Mouse (Mus musculus): ENCODE results near the gene Cluh. TPM values are rescaled to one million over a fixed set of nuclear protein-coding genes. Genes with fewer than 3 reads are reported as not detected.

Gene Cluh
- polyA plus RNA-seq, 1 experiment from 2014 or later, result 6.3 TPM

- 94% methylated on average over 8 of the region's 8 CpGs for WGBS
- H3K9me3 ChIP-seq (replicated peaks; ENCODE audit: control insufficient read depth, low read length), result no peaks in the 10 kb centered on the region
- no peak for ATAC-seq
Observed at GRCm38 (mm10) chr11:74674713-74675112, 25.4 kb downstream of the Cluh start.

GRCm38 (mm10) chr11:74675156-74675555 is 25.9 kb downstream of the Cluh start:
- Histone ChIP-seq H3K4me2 (ENCODE audit: low read length) (no peak overlapping the region), H3K27me3 (replicated peaks; ENCODE audit: control insufficient read depth, insufficient read depth, low read length) (no peaks in the 10 kb centered on the region), H3K9ac (ENCODE audit: low read length) (no peak overlapping the region), H3K4me1 (ENCODE audit: control insufficient read depth, insufficient read depth, low read length) (no peaks in the 10 kb centered on the region), H3K36me3 (ENCODE audit: control insufficient read depth, insufficient read depth, low read length) (peaks cover 58% of the 10 kb centered on the region), H3K9me3 (replicated peaks; ENCODE audit: control insufficient read depth, low read length) (no peaks in the 10 kb centered on the region), H3K27ac (ENCODE audit: low read depth, low read length) (no peak overlapping the region), H3K4me3 (ENCODE audit: low read depth, low read length) (no peak overlapping the region)
- ATAC-seq, result no peak
- no peak for DNase-seq (ENCODE audit: low spot score)
- WGBS, result 50% methylated on average over 4 of the region's 4 CpGs

More at GRCm38 (mm10) chr11:74674713-74675112, 25.4 kb downstream of the Cluh start:
- H3K9ac ChIP-seq (ENCODE audit: low read length), result no peak overlapping the region
- no peak overlapping the region for H3K4me2 ChIP-seq (ENCODE audit: low read length)
- no peak overlapping the region for H3K27ac ChIP-seq (ENCODE audit: low read depth, low read length)
- no peak overlapping the region for H3K4me3 ChIP-seq (ENCODE audit: low read depth, low read length)
- no peak for DNase-seq (ENCODE audit: low spot score)
- H3K4me1 ChIP-seq (ENCODE audit: control insufficient read depth, insufficient read depth, low read length), result no peaks in the 10 kb centered on the region
- peaks cover 54% of the 10 kb centered on the region for H3K36me3 ChIP-seq (ENCODE audit: control insufficient read depth, insufficient read depth, low read length)
- no peaks in the 10 kb centered on the region for H3K27me3 ChIP-seq (replicated peaks; ENCODE audit: control insufficient read depth, insufficient read depth, low read length)

GRCm38 (mm10) chr11:74692151-74692550 is 42.9 kb downstream of the Cluh start:
- DNase-seq (ENCODE audit: low spot score) (no peak), ATAC-seq (no peak)
- 84% methylated on average over 1 of the region's 1 CpGs for WGBS
- no peak overlapping the region for H3K9ac ChIP-seq (ENCODE audit: low read length)
- peaks cover 30% of the 10 kb centered on the region for H3K36me3 ChIP-seq (ENCODE audit: control insufficient read depth, insufficient read depth, low read length)
- H3K27me3 ChIP-seq (replicated peaks; ENCODE audit: control insufficient read depth, insufficient read depth, low read length), result no peaks in the 10 kb centered on the region
- H3K4me2 ChIP-seq (ENCODE audit: low read length), result no peak overlapping the region
- no peaks in the 10 kb centered on the region for H3K9me3 ChIP-seq (replicated peaks; ENCODE audit: control insufficient read depth, low read length)
- H3K27ac ChIP-seq (ENCODE audit: low read depth, low read length), result no peak overlapping the region
- H3K4me3 ChIP-seq (ENCODE audit: low read depth, low read length), result no peak overlapping the region
- no peaks in the 10 kb centered on the region for H3K4me1 ChIP-seq (ENCODE audit: control insufficient read depth, insufficient read depth, low read length)

DNA sequence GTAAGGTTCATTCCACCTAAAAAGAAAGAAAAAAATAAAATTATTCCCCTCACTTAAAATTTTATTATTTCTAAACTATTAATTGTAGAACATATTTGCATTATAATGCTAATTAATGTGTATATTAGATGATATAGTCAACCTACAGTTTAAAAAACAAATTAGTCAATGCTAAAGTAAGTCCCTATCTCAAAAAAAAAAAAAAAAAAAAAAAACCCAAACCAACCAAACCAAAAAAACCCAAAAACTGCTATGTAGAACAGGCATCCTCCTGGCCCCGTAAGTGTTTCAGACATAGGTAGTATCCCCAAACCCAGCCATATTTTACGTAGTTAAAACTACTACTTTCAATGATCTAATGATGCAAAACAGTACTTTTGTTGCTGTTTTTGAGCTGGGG is 50.2 kb downstream of the Cluh start:
- no peaks in the 10 kb centered on the region for H3K27me3 ChIP-seq (replicated peaks; ENCODE audit: control insufficient read depth, insufficient read depth, low read length)
- no peak overlapping the region for H3K4me3 ChIP-seq (ENCODE audit: low read depth, low read length)
- WGBS, result 97% methylated on average over 2 of the region's 2 CpGs
- no peak overlapping the region for H3K27ac ChIP-seq (ENCODE audit: low read depth, low read length)
- ATAC-seq, result no peak
- no peak overlapping the region for H3K9ac ChIP-seq (ENCODE audit: low read length)
- no peaks in the 10 kb centered on the region for H3K9me3 ChIP-seq (replicated peaks; ENCODE audit: control insufficient read depth, low read length)
- DNase-seq (ENCODE audit: low spot score), result no peak
- no peak overlapping the region for H3K4me2 ChIP-seq (ENCODE audit: low read length)
- peaks cover 25% of the 10 kb centered on the region for H3K36me3 ChIP-seq (ENCODE audit: control insufficient read depth, insufficient read depth, low read length)
- H3K4me1 ChIP-seq (ENCODE audit: control insufficient read depth, insufficient read depth, low read length), result no peaks in the 10 kb centered on the region

DNA sequence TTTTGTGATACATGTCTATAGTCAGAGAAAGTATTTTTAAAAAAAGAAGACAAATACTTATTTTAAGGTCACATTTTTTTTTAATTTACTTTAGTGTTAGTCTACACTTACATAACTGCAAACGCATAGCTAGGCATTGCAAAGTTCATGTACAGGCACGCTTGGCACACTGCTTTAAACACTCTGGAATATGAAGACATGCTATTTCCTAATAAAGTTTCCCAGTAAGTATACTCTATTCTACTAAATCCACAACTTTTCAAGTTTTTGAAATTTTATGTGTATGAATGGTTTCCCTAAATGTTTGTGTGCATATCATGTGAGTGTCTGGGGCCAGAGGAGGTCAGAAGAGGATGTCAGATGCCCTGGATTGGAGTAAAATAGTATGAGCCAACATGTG is 54.8 kb downstream of the Cluh start:
- WGBS, result 95% methylated on average over 2 of the region's 2 CpGs
- no peaks in the 10 kb centered on the region for H3K27me3 ChIP-seq (replicated peaks; ENCODE audit: control insufficient read depth, insufficient read depth, low read length)
- no peaks in the 10 kb centered on the region for H3K9me3 ChIP-seq (replicated peaks; ENCODE audit: control insufficient read depth, low read length)
- no peaks in the 10 kb centered on the region for H3K4me1 ChIP-seq (ENCODE audit: control insufficient read depth, insufficient read depth, low read length)
- no peak for DNase-seq (ENCODE audit: low spot score)
- H3K27ac ChIP-seq (ENCODE audit: low read depth, low read length), result no peak overlapping the region
- H3K4me3 ChIP-seq (ENCODE audit: low read depth, low read length), result no peak overlapping the region
- H3K9ac ChIP-seq (ENCODE audit: low read length), result no peak overlapping the region
- H3K36me3 ChIP-seq (ENCODE audit: control insufficient read depth, insufficient read depth, low read length), result peaks cover under 1% of the 10 kb centered on the region; the same call in 1 of the 2 replicates
- no peak for ATAC-seq
- H3K4me2 ChIP-seq (ENCODE audit: low read length), result no peak overlapping the region

GRCm38 (mm10) chr11:74708781-74709180 is 59.5 kb downstream of the Cluh start:
- Histone ChIP-seq H3K36me3 (ENCODE audit: control insufficient read depth, insufficient read depth, low read length) (no peaks in the 10 kb centered on the region), H3K9me3 (replicated peaks; ENCODE audit: control insufficient read depth, low read length) (no peaks in the 10 kb centered on the region), H3K4me2 (ENCODE audit: low read length) (no peak overlapping the region), H3K9ac (ENCODE audit: low read length) (no peak overlapping the region), H3K4me3 (ENCODE audit: low read depth, low read length) (no peak overlapping the region), H3K27me3 (replicated peaks; ENCODE audit: control insufficient read depth, insufficient read depth, low read length) (no peaks in the 10 kb centered on the region), H3K4me1 (ENCODE audit: control insufficient read depth, insufficient read depth, low read length) (no peaks in the 10 kb centered on the region), H3K27ac (ENCODE audit: low read depth, low read length) (no peak overlapping the region)
- 94% methylated on average over 1 of the region's 1 CpGs for WGBS
- DNase-seq (ENCODE audit: low spot score) (no peak), ATAC-seq (no peak)

DNA sequence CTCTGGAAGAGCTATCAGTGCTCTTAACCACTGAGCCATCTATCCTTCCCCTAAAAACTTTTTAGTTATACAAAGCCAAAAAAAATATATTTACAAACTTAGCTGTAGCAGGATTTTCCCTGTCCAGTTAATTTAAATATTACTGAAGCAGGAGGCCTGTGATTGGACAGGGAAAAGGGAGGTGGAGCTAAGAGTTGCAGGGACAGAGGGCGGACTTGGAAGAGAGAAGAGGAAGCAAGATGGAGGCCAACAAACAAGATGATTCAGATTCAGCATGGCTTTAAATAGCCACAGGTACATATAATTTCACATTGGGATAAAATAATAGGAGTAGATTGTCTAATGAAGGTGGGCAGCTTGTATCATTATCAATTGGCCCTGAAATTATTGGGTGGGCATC is 61.4 kb downstream of the Cluh start:
- no peak for DNase-seq (ENCODE audit: low spot score)
- Histone ChIP-seq H3K4me1 (ENCODE audit: control insufficient read depth, insufficient read depth, low read length) (no peaks in the 10 kb centered on the region), H3K36me3 (ENCODE audit: control insufficient read depth, insufficient read depth, low read length) (no peaks in the 10 kb centered on the region), H3K4me3 (ENCODE audit: low read depth, low read length) (no peak overlapping the region), H3K9ac (ENCODE audit: low read length) (no peak overlapping the region), H3K27me3 (replicated peaks; ENCODE audit: control insufficient read depth, insufficient read depth, low read length) (no peaks in the 10 kb centered on the region), H3K27ac (ENCODE audit: low read depth, low read length) (no peak overlapping the region), H3K4me2 (ENCODE audit: low read length) (no peak overlapping the region), H3K9me3 (replicated peaks; ENCODE audit: control insufficient read depth, low read length) (no peaks in the 10 kb centered on the region)
- ATAC-seq, result no peak
- WGBS, result 90% methylated on average over 1 of the region's 1 CpGs

DNA sequence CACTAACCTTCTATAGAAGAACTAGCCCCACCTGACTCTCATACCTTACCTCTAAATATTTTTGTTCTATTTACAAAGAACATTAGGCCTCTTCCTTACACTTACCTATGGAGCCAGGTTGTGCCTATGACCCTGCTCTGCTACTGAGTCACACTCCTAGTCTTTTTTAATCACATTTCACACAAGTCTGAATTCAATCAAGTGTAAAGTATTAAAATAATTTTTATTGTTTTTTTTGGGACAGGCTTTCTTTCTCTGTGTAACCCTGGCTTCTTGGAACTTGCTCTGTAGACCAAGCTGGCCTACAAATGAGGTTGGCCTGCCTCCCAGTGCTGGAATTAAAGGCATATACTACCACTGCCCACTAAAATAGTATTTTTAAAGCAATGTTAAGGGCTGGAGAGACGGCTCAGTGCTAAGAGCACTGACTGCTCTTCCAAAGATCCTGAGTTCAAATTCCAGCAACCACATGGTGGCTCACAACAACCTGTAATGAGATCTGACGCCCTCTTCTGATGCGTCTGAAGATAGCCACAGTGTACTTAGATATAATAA is 66.8 kb downstream of the Cluh start:
- H3K9ac ChIP-seq (ENCODE audit: low read length), result no peak overlapping the region
- no peaks in the 10 kb centered on the region for H3K27me3 ChIP-seq (replicated peaks; ENCODE audit: control insufficient read depth, insufficient read depth, low read length)
- H3K36me3 ChIP-seq (ENCODE audit: control insufficient read depth, insufficient read depth, low read length), result no peaks in the 10 kb centered on the region
- H3K27ac ChIP-seq (ENCODE audit: low read depth, low read length), result no peak overlapping the region
- ATAC-seq, result no peak
- H3K4me3 ChIP-seq (ENCODE audit: low read depth, low read length), result no peak overlapping the region
- 91% methylated on average over 3 of the region's 3 CpGs for WGBS
- peaks cover 11% of the 10 kb centered on the region for H3K4me1 ChIP-seq (ENCODE audit: control insufficient read depth, insufficient read depth, low read length)
- DNase-seq (ENCODE audit: low spot score), result no peak
- H3K4me2 ChIP-seq (ENCODE audit: low read length), result no peak overlapping the region
- no peaks in the 10 kb centered on the region for H3K9me3 ChIP-seq (replicated peaks; ENCODE audit: control insufficient read depth, low read length)
